Mouse (Mus musculus): Measurements from ENCODE around the gene Map2k7.

GRCm38 (mm10) chr8:4214006-4214980 is 24.2 kb upstream of the Map2k7 start:
- TF ChIP-seq POLR2A (IDR thresholded peaks at IDR 0.05; ENCODE audit: low read depth, low read length) (no peak), CTCF (IDR thresholded peaks at IDR 0.05; ENCODE audit: borderline replicate concordance, insufficient read depth, low read length) (no peak)

Measured in embryonic fibroblast, embryonic 13.5 days (primary cell).